Mouse (Mus musculus) liver, embryonic 11.5 days (tissue): Measurements from ENCODE around the gene Cept1. TPM values are rescaled to one million over a fixed set of nuclear protein-coding genes. Genes with fewer than 3 reads are reported as not detected.

ENCODE experiments used
- ATAC-seq: fragments of 200-750 bp; cut with Nextera tagmentation; replicated peaks from 2 replicates; pipeline ENCODE4 v1.8.0; 2017; ENCODE audit warnings: moderate number of reproducible peaks, mild to moderate bottlenecking, moderate TSS enrichment, moderate library complexity; ENCODE audit not compliant: low FRiP score
- DNase-seq: peaks from one replicate; pipeline ENCODE4 v3.0.0-alpha.2; 2017; ENCODE audit warnings: low spot score
- H3K27ac ChIP-seq: fragments of 300-500 bp; sonication (generic); 2 replicates; pipeline ENCODE4 v1.5.1; 2014; ENCODE audit warnings: mild to moderate bottlenecking, low read depth, low read length, control low read depth
- H3K27me3 ChIP-seq: fragments of 300-500 bp; sonication (generic); replicated peaks from 2 replicates; pipeline ENCODE4 v1.6.1; 2014; ENCODE audit warnings: low read length, mixed read lengths; ENCODE audit not compliant: control insufficient read depth, insufficient read depth
- H3K36me3 ChIP-seq: fragments of 300-500 bp; sonication (generic); 2 replicates; pipeline ENCODE4 v1.6.1; 2014; ENCODE audit warnings: mild to moderate bottlenecking, low read length, moderate library complexity, mixed read lengths; ENCODE audit not compliant: control insufficient read depth, insufficient read depth
- H3K4me1 ChIP-seq: fragments of 300-500 bp; sonication (generic); replicated peaks from 2 replicates; pipeline ENCODE4 v1.6.1; 2014; ENCODE audit warnings: low read length, mixed read lengths; ENCODE audit not compliant: control insufficient read depth, insufficient read depth
- H3K4me2 ChIP-seq: fragments of 300-500 bp; sonication (generic); 2 replicates; pipeline ENCODE4 v1.6.1; 2014; ENCODE audit warnings: mild to moderate bottlenecking, control low read depth, moderate library complexity
- H3K4me3 ChIP-seq: fragments of 300-500 bp; sonication (generic); 2 replicates; pipeline ENCODE4 v1.5.1; 2014; ENCODE audit warnings: low read depth, low read length, control low read depth
- H3K9ac ChIP-seq: fragments of 300-500 bp; sonication (generic); 2 replicates; pipeline ENCODE4 v1.6.1; 2014; ENCODE audit warnings: low read depth, low read length, control low read depth
- H3K9me3 ChIP-seq: fragments of 300-500 bp; sonication (generic); 2 replicates; pipeline ENCODE4 v1.6.1; 2016; ENCODE audit warnings: low read length, inconsistent platforms, mixed read lengths; ENCODE audit not compliant: control insufficient read depth
- WGBS: fragments of 180-500 bp; shearing (Covaris S2); extraction: QIAGEN DNeasy Blood & Tissue Kit; methylation state at CpG from one replicate; pipeline ENCODE4 v1.1.7; 2014; 5-methylcytosine and 5-hydroxymethylcytosine counted together
- polyA plus RNA-seq: library from polyadenylated mRNA; unstranded; fragments of >200 nt; fragmentation: Nextera tagmentation; extraction: Ambion mirVana; gene quantifications from 2 replicates; pipeline ENCODE4 v1.2.1, GENCODE M21; 2014

Cept1 gene
- polyA plus RNA-seq, 1 experiment from 2014 or later = 40.7 TPM

GRCm38 (mm10) chr3:106500510-106500909 lies 47.1 kb downstream of the Cept1 start:
- Histone ChIP-seq H3K27ac (0 out of 2 replicates have a peak overlapping the region, but pooled peaks have one; percentile 19), H3K9me3 (no peaks in the 10 kb centered on the region), H3K27me3 (no peaks in the 10 kb centered on the region), H3K36me3 (peaks cover 4% of the 10 kb centered on the region; the same call in 1 of the 2 replicates), H3K9ac (no peak overlapping the region), H3K4me3 (no peak overlapping the region), H3K4me2 (no peak overlapping the region), H3K4me1 (peaks cover 21% of the 10 kb centered on the region)
- 82% methylated on average over 2 of the region's 2 CpGs for WGBS
- DNase-seq = no peak
- ATAC-seq = no peak

- 59% methylated on average over 3 of the region's 3 CpGs for WGBS
Measured at GRCm38 (mm10) chr3:106496996-106497395, 50.6 kb downstream of the Cept1 start.

GRCm38 (mm10) chr3:106496045-106496721 lies 51.4 kb downstream of the Cept1 start:
- Histone ChIP-seq H3K4me2 (peak overlapping the region; percentile 38), H3K4me1 (peaks cover 58% of the 10 kb centered on the region), H3K9ac (no peak overlapping the region; the same call in 1 of the 2 replicates), H3K4me3 (no peak overlapping the region), H3K36me3 (no peaks in the 10 kb centered on the region; the same call in 1 of the 2 replicates), H3K27me3 (no peaks in the 10 kb centered on the region), H3K9me3 (no peaks in the 10 kb centered on the region), H3K27ac (peak overlapping the region; percentile 86)
- WGBS = 27% methylated on average over 4 of the region's 4 CpGs
- peak; percentile 41 for DNase-seq
- peak; percentile 88 for ATAC-seq

More at GRCm38 (mm10) chr3:106496996-106497395, 50.6 kb downstream of the Cept1 start:
- DNase-seq (no peak), ATAC-seq (no peak)
- Histone ChIP-seq H3K4me2 (no peak overlapping the region), H3K4me1 (peaks cover 51% of the 10 kb centered on the region), H3K4me3 (no peak overlapping the region), H3K27ac (no peak overlapping the region; the same call in 1 of the 2 replicates), H3K9me3 (no peaks in the 10 kb centered on the region), H3K36me3 (no peaks in the 10 kb centered on the region; the same call in 1 of the 2 replicates), H3K27me3 (no peaks in the 10 kb centered on the region), H3K9ac (no peak overlapping the region)

- H3K27ac ChIP-seq = peak overlapping the region; percentile 86
- H3K9ac ChIP-seq = no peak overlapping the region; the same call in 1 of the 2 replicates
- peaks cover 58% of the 10 kb centered on the region for H3K4me1 ChIP-seq
- H3K36me3 ChIP-seq = no peaks in the 10 kb centered on the region
- H3K27me3 ChIP-seq = no peaks in the 10 kb centered on the region
- no peak; the same call in 1 of the 2 replicates for ATAC-seq
- peak overlapping the region; percentile 38 for H3K4me2 ChIP-seq
- H3K9me3 ChIP-seq = no peaks in the 10 kb centered on the region
- H3K4me3 ChIP-seq = no peak overlapping the region
- DNase-seq = no peak
- 56% methylated on average over 1 of the region's 1 CpGs for WGBS
Measured at GRCm38 (mm10) chr3:106495346-106496044, 52.1 kb downstream of the Cept1 start.

GRCm38 (mm10) chr3:106494417-106494950 lies 53.1 kb downstream of the Cept1 start:
- H3K4me2 ChIP-seq = peak overlapping the region; percentile 34
- ATAC-seq = peak; percentile 67

GRCm38 (mm10) chr3:106493882-106494281 lies 53.7 kb downstream of the Cept1 start:
- 61% methylated on average over 3 of the region's 3 CpGs for WGBS
- H3K4me1 ChIP-seq = peaks cover 58% of the 10 kb centered on the region
- DNase-seq = no peak
- no peaks in the 10 kb centered on the region for H3K36me3 ChIP-seq
- no peaks in the 10 kb centered on the region for H3K27me3 ChIP-seq
- ATAC-seq = no peak
- no peaks in the 10 kb centered on the region for H3K9me3 ChIP-seq
- peak overlapping the region; percentile 38; the same call in 1 of the 2 replicates for H3K27ac ChIP-seq
- no peak overlapping the region; the same call in 1 of the 2 replicates for H3K4me2 ChIP-seq
- H3K4me3 ChIP-seq = no peak overlapping the region
- H3K9ac ChIP-seq = no peak overlapping the region

More at GRCm38 (mm10) chr3:106494417-106494950, 53.1 kb downstream of the Cept1 start:
- Histone ChIP-seq H3K27ac (peak overlapping the region; percentile 38; the same call in 1 of the 2 replicates), H3K36me3 (no peaks in the 10 kb centered on the region), H3K9me3 (no peaks in the 10 kb centered on the region), H3K4me3 (no peak overlapping the region), H3K27me3 (no peaks in the 10 kb centered on the region), H3K4me1 (peaks cover 58% of the 10 kb centered on the region), H3K9ac (no peak overlapping the region)
- WGBS = 48% methylated on average over 1 of the region's 1 CpGs
- no peak for DNase-seq

- no peak overlapping the region for H3K4me2 ChIP-seq
- H3K4me3 ChIP-seq = no peak overlapping the region
- H3K27ac ChIP-seq = no peak overlapping the region
- 61% methylated on average over 8 of the region's 8 CpGs for WGBS
- ATAC-seq (no peak), DNase-seq (no peak)
- no peak overlapping the region for H3K9ac ChIP-seq
- no peaks in the 10 kb centered on the region for H3K9me3 ChIP-seq
- no peaks in the 10 kb centered on the region for H3K36me3 ChIP-seq
- peaks cover 58% of the 10 kb centered on the region for H3K4me1 ChIP-seq
- H3K27me3 ChIP-seq = no peaks in the 10 kb centered on the region
Measured at GRCm38 (mm10) chr3:106493202-106493601, 54.4 kb downstream of the Cept1 start.

GRCm38 (mm10) chr3:106492723-106493122 lies 54.9 kb downstream of the Cept1 start:
- DNase-seq (no peak), ATAC-seq (peak; percentile 66)
- no peak overlapping the region for H3K9ac ChIP-seq
- no peaks in the 10 kb centered on the region for H3K27me3 ChIP-seq
- H3K27ac ChIP-seq = 0 out of 2 replicates have a peak overlapping the region, but pooled peaks have one; percentile 32
- no peak overlapping the region for H3K4me3 ChIP-seq
- no peaks in the 10 kb centered on the region for H3K36me3 ChIP-seq
- H3K4me1 ChIP-seq = peaks cover 57% of the 10 kb centered on the region
- H3K9me3 ChIP-seq = no peaks in the 10 kb centered on the region
- WGBS = 53% methylated on average over 1 of the region's 1 CpGs
- no peak overlapping the region for H3K4me2 ChIP-seq
